Mouse (Mus musculus) ES-Bruce4 (cell line): ENCODE measurements around the gene Prss32.

Source experiments
- CTCF ChIP-seq: IDR thresholded peaks from one replicate; pipeline ENCODE4 v1.8.1; 2011; ENCODE audit warnings: low read depth, low read length
- EP300 ChIP-seq: IDR thresholded peaks from 2 replicates; pipeline ENCODE4 v1.6.1; 2011; ENCODE audit warnings: low read depth, low read length; ENCODE audit not compliant: insufficient read depth
- POLR2A ChIP-seq: IDR thresholded peaks from one replicate; pipeline ENCODE4 v1.8.1; 2011; ENCODE audit warnings: low read length; ENCODE audit not compliant: insufficient read depth

DNA sequence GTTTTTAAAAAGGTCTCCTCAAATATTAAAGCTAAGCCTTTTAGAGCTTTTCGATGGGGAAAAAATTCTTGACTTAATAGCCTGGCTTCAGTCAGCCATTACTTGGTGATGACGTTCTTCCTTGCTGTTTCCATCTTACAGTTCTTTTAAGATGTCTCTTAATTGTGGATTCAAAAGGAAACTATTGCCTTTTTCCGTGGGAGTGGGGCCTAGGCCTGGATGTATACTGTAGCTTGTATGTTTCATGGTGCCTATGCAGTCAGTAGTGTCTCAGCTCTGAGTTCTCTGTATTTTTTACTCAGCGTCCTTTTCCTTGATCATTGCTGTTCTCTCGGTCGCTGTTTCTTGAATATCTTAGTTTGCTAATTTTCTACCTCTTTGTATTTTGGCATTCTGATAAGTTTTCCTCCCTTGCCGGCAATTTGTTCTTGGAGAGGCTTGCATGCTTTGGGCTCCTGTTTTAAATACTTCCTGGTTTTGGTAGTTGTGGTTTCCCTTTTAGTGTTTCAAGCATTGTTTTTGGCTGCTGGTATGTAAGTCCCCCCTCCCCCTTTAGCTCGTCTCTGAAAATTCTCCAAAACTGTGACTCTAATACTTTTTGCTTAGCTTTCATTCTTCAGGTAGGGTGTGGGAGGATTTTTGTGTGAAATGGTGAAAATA lies 39.1 kb upstream of the Prss32 start:
- TF ChIP-seq POLR2A, result no peak
- no peak for TF ChIP-seq CTCF
- TF ChIP-seq EP300, result no peak
